Mouse (Mus musculus) liver, postnatal 0 days (tissue): ENCODE data around the gene Aspscr1.

Experiments used
- CTCF ChIP-seq: sonication (generic); IDR thresholded peaks from 2 replicates; pipeline ENCODE4 v1.5.1; 2016; ENCODE audit warnings: antibody characterized with exemption, low read depth
- EP300 ChIP-seq: IDR thresholded peaks from 2 replicates; pipeline ENCODE4 v1.6.1; 2016; ENCODE audit warnings: antibody characterized with exemption, low read depth, mild to moderate bottlenecking

GRCm38 (mm10) chr11:120744121-120744701, 71.4 kb downstream of the Aspscr1 start:
- TF ChIP-seq EP300 (no peak), CTCF (no peak)
